Mouse (Mus musculus) brain, adult 10 weeks (tissue): ENCODE results near the gene Tnfsf13. TPM values are rescaled to one million over a fixed set of nuclear protein-coding genes. Genes with fewer than 3 reads are reported as not detected.

Experiments
- polyA plus RNA-seq: library from polyadenylated mRNA; stranded (reverse); fragments of 350-450 nt; fragmentation: Illumina TruSeq; extraction: RNeasy Lipid Tissue Mini Kit (QIAGEN cat#74804); gene quantifications from one replicate; pipeline ENCODE4 v1.2.3, GENCODE M21; 2015; ENCODE audit warnings: low read depth, low replicate concordance

The Tnfsf13 gene
- polyA plus RNA-seq = 4.0 TPM

DNA sequence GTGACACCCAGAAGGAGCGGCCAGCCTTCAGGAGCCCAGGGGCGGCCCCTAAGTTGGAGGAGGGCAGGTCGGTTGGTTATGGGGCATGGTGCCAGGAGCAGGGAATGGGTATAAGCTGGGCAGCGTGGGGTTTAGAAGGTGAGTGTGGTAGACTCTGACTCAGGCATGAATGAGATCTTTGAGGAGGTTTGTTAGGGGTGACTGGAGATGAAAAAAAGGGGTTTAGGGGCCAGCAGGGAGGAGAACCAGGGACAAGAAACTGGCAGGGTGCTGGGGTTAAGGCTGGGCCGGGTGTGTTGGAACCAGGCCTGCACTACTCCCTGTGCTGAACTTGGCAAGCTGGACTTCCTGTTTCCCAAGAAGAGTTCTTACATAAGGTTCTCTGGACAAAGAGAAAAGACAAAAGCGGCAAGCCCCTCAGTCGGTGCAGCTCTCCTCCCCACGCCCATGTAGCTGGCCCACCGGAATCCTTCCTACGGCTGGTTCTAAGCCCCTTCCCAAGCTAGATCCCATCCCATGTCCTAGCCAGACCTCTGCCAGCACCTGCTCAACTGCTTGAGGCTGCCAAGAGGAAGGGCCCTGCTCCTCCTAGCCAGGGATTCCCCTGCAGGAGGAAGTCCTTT, at the start of gene Tnfsf13:
Tnfsf13 (minus strand) TSS at position 259 of the 623 bp plus-strand sequence.

DNA sequence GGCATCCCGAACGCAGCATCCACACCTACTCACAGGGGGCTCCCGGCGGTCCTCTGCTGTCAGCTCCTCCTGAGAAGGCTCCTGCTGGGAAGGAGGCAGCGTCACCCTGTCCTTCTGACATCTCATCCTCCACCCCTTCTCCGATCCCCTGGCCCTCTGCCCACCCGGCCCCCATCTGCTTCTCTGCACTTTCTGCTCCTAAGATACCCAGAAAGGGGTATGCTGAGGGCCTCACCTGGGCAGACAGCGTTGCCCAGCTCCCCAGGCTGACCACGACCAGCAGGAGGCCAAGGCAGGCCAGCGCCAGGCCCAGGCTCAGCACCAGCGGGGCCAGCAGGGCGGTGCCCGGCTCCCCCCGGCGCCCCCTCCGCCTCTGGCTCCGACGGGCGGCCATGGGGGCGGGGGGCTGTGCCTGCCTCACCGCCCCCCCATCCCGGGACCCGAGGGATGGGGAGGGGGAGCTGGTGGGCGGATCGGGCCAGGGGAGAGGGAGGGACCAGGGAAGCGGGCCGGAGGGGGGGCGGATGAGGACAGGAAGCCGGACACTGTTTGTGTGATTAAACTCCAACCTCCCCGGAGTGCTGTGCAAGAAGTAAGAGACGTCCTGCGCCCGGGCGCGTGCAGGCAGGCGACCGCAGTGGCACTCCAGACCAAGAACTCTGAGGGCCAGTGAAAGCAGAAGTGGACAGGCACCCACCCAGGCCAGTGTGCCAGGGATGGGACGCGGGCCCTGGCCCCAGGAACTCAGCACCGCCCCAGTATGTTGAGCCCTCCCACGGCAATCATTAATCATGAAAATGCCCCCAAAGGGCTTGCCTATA, 10.0 kb upstream of the Tnfsf13 start, which contains the start of the genes Tnfsf12 and Tnfsfm13:
Tnfsf12 (minus strand) TSS at position 489 of the 821 bp plus-strand sequence.
Tnfsfm13 (minus strand) TSS at position 738 of the 821 bp plus-strand sequence.

DNA sequence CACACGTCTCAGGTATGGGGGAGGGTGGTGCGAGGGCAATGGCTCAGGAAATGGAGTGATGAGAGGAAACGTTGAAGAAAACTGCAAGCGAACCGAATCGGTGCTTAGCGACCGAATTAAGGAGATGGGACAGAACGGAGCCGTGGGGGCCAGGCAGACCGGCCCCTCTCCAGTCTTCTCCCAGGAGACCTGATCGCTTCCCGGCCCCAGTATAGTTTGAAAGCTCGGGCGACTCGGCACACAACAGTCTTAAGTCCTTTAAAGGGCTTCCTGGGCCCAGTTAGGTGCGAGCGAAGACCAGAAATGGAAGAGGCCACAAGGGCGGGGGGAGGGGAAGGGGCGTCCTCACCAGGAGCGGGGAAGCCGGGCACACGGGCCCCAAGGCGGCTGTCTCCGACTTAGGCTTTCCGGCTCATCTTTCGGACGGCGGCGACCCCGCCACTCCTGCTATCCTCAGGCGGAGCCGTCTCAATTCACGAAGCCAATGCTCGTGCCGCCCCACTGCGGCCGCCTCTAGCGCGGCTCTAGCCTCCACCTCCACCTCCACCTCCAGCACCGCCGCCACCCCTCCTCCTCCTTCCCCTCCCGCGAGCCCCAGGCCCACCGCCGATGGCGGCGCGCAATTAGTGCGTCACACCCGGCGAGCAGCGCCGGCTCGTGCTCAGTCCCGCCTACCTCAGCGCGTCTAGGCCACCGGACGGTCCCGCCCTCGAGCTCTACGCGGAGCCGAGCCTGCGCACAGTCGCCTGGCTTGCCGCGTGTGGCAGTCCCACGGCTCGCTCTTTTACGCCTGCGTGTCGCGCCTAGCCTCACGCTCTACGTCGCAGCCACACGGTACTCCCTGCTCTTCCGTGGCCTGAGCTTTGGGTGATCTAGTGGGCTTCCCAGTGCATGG, 4.0 kb downstream of the Tnfsf13 start, which contains the start of gene Senp3:
Senp3 (minus strand) TSS at position 771 of the 895 bp plus-strand sequence.

DNA sequence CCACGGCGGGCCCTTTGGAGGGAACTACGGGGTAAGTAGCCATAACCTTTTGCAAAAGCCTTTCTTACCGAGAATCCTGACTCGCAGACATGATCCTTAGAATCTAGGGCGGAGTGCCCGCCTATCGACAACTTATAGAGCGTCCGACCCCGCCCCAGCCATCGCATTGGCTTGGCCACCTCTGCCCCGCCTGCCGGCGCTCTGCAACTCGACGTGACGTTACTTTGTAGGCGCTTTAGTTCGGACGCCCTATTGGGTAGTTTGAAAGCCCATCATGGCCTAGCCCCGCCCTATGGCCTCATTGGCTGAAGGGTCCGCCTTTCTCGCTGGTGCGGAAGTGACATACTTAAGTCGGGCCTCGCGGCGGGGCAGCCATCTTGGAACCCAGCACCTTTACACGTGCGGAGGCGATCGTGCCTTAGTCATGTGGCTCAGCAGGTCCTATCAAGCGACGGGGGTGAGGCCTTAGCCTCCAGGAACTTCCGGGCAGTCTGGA, 13.3 kb downstream of the Tnfsf13 start, which contains the start of gene Eif4a1:
Eif4a1 (minus strand) TSS at position 213 of the 496 bp plus-strand sequence.

DNA sequence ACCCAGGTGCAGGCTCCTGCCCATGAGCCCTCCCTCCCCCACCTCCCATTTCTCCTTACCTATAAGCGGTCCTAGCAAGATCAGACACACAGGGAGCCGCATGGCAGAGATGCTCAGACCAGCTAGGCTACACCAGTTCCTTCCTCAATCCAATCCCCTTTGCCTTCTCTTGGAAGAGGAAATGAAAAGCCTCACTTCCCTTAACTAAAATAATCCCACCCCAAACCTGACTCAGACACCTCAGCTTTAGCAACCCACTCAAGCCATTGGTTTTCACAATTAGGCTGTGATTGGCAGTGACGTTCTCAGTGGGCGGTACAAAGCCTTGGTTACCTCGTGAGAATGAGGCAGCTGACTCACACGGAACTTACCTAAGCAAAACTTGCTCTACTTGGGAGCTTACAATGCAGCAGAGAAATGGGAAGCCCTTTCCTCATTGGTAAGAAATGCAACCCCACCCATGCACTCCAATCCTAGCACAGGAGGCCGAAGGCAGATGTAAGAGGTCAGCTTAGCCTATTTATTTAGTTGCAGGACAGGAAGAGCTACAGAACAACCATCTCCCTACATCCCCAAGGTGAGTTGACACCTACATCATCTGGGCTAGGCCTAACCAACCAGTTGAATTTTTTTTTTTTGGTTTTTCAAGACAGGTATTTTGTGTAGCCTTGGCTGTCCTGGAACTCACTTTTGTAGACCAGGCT, 19.5 kb downstream of the Tnfsf13 start, which contains the start of gene Cd68:
Cd68 (minus strand) TSS at position 193 of the 704 bp plus-strand sequence.

DNA sequence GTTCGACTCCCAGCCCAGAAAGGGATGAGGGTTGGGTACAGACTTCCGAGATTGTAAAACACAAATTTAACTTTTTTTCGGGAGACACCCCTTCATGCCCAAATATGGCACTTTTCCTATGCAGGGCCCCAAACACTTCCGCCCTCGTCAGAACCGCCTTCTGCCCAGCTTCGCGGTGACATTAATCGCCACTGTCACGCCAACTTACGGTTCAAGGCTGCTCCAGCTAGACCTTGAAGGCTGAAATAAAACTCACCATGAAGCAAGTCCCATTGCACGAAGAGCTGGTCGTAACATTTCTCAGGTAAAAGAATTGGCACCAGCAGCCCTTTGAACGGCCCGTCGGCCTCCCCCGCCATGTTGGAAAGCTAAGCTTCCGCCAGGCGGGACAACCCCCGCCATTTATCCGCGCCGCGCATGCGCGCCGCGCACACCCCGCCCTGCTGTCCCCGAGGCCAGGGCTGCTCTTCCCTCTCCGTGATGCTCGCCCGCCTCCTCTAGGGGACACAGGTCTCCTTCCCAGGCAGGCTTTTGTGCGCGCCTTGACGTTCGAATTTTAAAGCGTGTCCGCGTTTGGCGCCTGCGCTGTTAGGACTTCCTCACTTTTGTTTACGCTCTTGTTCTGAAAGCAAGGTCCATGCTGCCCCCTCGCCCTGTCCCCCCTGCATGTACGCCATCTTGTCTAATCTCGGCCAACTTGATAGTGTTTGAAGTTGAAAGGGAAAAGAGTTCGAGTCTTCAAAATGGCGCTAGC, 23.2 kb downstream of the Tnfsf13 start, which contains the start of gene Mpdu1:
Mpdu1 (minus strand) TSS at position 430 of the 754 bp plus-strand sequence.

DNA sequence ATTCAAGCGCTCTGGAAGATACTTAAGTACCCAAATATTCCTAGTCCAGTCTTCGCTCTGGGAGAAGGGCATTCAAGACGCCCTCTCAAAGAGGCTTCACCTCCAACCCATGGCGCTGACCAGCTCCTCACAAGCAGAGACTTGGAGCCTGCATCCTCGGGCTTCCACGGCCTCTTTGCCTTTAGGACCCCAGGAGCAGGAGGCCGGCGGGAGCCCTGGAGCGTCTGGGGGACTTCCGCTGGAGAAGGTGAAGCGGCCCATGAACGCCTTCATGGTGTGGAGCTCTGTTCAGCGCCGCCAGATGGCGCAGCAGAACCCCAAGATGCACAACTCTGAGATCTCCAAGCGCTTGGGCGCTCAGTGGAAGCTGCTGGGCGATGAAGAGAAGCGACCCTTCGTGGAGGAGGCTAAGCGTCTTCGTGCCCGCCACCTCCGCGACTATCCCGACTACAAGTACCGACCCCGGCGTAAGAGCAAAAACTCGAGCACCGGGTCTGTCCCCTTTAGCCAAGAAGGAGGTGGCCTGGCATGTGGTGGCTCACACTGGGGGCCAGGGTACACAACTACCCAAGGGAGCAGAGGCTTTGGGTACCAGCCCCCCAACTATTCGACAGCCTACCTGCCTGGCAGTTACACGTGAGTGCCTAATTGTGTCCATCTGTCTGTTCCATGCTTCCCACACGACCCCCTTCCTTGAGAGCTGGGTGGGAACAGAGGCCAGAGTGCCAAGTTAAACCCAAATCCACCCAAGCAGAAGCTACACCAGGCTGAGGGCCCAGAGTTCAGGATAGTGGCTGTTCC, 30.1 kb downstream of the Tnfsf13 start, which contains the start of gene Sox15:
Sox15 (plus strand) TSS at position 51 of the 801 bp plus-strand sequence.

Other genes with a start within 250 kb of the Tnfsf13 start
- 1.4 TPM for gene Dnah2, start 136.7 kb downstream of the Tnfsf13 start, polyA plus RNA-seq
- gene Efnb3, start 125.6 kb downstream of the Tnfsf13 start, polyA plus RNA-seq = 78.5 TPM
- gene Wrap53, start 105.5 kb downstream of the Tnfsf13 start, polyA plus RNA-seq = 12.1 TPM
- 21.0 TPM for gene Trp53, start 105.4 kb downstream of the Tnfsf13 start, polyA plus RNA-seq
- gene Atp1b2, start 79.8 kb downstream of the Tnfsf13 start, polyA plus RNA-seq = 372 TPM
- gene Shbg, start 67.9 kb downstream of the Tnfsf13 start, polyA plus RNA-seq = not detected
- 20.6 TPM for gene Sat2, start 63.8 kb downstream of the Tnfsf13 start, polyA plus RNA-seq
- 92.2 TPM for gene Fxr2, start 52.8 kb downstream of the Tnfsf13 start, polyA plus RNA-seq
- gene Sox15, start 30.5 kb downstream of the Tnfsf13 start, polyA plus RNA-seq = not detected
- 97.8 TPM for gene Mpdu1, start 23.1 kb downstream of the Tnfsf13 start, polyA plus RNA-seq
- gene Cd68, start 19.6 kb downstream of the Tnfsf13 start, polyA plus RNA-seq = 18.2 TPM
- gene Eif4a1, start 13.4 kb downstream of the Tnfsf13 start, polyA plus RNA-seq = 435 TPM
- gene Senp3, start 3.7 kb downstream of the Tnfsf13 start, polyA plus RNA-seq = 110 TPM
- 14.5 TPM for gene Tnfsf12, start 10.1 kb upstream of the Tnfsf13 start, polyA plus RNA-seq
- 2.1 TPM for gene Tnfsfm13, start 10.3 kb upstream of the Tnfsf13 start, polyA plus RNA-seq
- 26.2 TPM for gene Polr2a, start 72.9 kb upstream of the Tnfsf13 start, polyA plus RNA-seq
- gene Slc35g3, start 76.2 kb upstream of the Tnfsf13 start, polyA plus RNA-seq = not detected
- 61.8 TPM for gene Zbtb4, start 80.1 kb upstream of the Tnfsf13 start, polyA plus RNA-seq
- 0.61 TPM for gene Chrnb1, start 110.2 kb upstream of the Tnfsf13 start, polyA plus RNA-seq
- gene Fgf11, start 116.1 kb upstream of the Tnfsf13 start, polyA plus RNA-seq = 16.9 TPM
- gene Tmem102, start 119.8 kb upstream of the Tnfsf13 start, polyA plus RNA-seq = not detected
- not detected for gene Gm39566, start 129.5 kb upstream of the Tnfsf13 start, polyA plus RNA-seq
- gene Spem2, start 132.7 kb upstream of the Tnfsf13 start, polyA plus RNA-seq = not detected
- gene Spem1, start 136.4 kb upstream of the Tnfsf13 start, polyA plus RNA-seq = not detected
- 101 TPM for gene Nlgn2, start 152.0 kb upstream of the Tnfsf13 start, polyA plus RNA-seq
- gene Tmem256, start 152.7 kb upstream of the Tnfsf13 start, polyA plus RNA-seq = 280 TPM
- 18.8 TPM for gene Plscr3, start 160.6 kb upstream of the Tnfsf13 start, polyA plus RNA-seq
- not detected for gene Tnk1, start 172.9 kb upstream of the Tnfsf13 start, polyA plus RNA-seq
- not detected for gene Tmem95, start 192.2 kb upstream of the Tnfsf13 start, polyA plus RNA-seq
- 1.7 TPM for gene Kctd11, start 195.6 kb upstream of the Tnfsf13 start, polyA plus RNA-seq
- not detected for gene Acap1, start 209.8 kb upstream of the Tnfsf13 start, polyA plus RNA-seq
- gene 2810408A11Rik, start 215.2 kb upstream of the Tnfsf13 start, polyA plus RNA-seq = 0.33 TPM
- 63.2 TPM for gene Neurl4, start 215.3 kb upstream of the Tnfsf13 start, polyA plus RNA-seq
- 35.4 TPM for gene Gps2, start 228.1 kb upstream of the Tnfsf13 start, polyA plus RNA-seq
- gene Eif5a, start 236.2 kb upstream of the Tnfsf13 start, polyA plus RNA-seq = 640 TPM